Mouse (Mus musculus) fat pad, adult 2 months (tissue): Measurements from ENCODE around the gene Rbp2.

ENCODE experiments used
- DNase-seq: peaks from one replicate; pipeline ENCODE4 v3.0.0-alpha.2; 2011; ENCODE audit warnings: low read depth, low spot score; ENCODE audit errors: extremely low read depth

The Rbp2 gene

GRCm38 (mm10) chr9:98523872-98524271 is 38.0 kb downstream of the Rbp2 start:
- DNase-seq = no peak

GRCm38 (mm10) chr9:98524786-98525542 is 39.0 kb downstream of the Rbp2 start:
- DNase-seq = no peak

GRCm38 (mm10) chr9:98525543-98525924 is 39.6 kb downstream of the Rbp2 start:
- DNase-seq = no peak

DNA sequence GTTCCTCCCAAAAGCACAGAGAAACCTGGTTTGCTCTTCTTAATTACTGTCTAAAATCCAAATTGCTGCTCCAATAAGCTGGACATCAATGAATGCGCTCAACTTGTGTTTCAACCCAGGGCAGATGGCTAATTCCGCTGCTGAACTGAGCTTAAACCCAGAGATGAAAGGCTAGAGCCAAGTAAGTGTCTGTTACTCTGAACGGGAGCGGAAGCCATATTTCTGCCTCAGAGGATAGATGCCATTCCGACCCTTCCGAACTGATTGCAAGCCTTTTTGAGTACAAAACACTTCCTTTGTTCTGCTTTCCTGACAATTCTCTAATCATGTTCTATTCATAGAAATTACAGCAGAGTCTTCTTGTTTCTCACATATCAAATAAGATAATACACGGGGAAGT is 41.3 kb downstream of the Rbp2 start:
- DNase-seq = no peak

DNA sequence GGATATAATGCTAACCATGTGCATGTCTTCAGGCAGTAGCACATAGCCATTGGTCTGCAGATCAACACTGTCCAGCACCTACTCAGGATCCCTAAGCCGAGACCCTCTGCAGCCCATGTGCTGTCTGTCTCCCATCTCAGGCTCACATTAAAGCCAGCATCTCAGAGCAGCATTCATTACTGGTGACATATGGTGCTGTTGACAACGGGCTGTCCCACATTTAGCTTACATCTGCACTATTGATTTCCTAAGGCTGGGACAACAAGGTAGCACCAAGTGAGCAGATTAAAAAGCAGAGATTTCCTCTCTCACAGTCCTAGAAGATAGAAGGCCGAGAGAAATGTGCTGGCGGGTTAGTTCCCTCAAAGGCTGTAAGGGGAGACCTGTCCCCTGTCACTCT is 43.9 kb downstream of the Rbp2 start:
- no peak for DNase-seq

GRCm38 (mm10) chr9:98530999-98531398 is 45.1 kb downstream of the Rbp2 start:
- no peak for DNase-seq

DNA sequence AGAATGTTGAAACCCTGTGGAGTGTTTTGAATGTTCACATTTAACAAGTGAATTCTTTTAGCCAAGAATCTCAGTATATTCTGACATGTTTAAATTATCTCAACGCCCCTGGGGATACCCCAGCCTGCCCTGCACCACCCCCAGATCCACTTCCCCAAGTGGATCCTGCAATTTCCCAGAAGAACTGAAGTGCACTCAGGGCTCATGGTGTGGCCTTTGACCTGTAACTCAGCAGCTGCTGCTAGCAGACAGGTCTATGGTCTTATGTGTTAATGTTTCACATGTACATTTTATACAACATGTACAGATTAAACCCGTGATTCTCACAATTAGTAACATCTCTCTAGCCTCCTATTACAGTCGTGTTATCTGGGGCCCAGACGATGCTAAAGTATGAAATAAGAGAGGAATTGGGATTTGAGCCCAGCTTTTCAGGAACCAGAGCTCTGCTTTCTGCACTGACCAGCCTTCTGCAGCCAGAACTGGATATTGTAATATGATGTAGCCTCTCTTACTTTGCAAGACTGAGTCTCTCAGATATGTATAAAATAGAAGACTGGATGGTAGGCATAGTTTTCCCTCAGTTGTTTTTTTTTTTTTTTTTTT is 48.9 kb downstream of the Rbp2 start:
- DNase-seq = no peak

DNA sequence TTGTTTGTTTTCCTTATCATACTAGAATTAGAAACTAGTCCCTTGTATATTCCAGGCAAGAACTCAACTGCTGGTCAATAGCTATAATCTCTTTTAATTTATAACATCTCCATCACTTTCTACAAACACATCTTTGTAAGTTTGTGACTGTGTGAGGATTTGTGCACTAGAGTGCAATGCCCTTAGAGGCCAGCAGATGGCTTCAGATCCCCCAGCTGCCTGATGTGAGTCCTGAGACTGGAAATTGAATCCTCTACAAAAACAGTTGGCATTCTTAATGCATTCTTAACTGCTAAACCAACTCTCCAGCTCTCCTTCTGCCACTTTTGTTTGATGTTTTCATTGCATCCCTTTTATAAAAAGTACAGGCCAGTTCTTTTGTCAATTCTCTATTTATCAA is 49.8 kb downstream of the Rbp2 start:
- DNase-seq = no peak

- DNase-seq = no peak
Measured at GRCm38 (mm10) chr9:98538017-98538712, 52.2 kb downstream of the Rbp2 start.

DNA sequence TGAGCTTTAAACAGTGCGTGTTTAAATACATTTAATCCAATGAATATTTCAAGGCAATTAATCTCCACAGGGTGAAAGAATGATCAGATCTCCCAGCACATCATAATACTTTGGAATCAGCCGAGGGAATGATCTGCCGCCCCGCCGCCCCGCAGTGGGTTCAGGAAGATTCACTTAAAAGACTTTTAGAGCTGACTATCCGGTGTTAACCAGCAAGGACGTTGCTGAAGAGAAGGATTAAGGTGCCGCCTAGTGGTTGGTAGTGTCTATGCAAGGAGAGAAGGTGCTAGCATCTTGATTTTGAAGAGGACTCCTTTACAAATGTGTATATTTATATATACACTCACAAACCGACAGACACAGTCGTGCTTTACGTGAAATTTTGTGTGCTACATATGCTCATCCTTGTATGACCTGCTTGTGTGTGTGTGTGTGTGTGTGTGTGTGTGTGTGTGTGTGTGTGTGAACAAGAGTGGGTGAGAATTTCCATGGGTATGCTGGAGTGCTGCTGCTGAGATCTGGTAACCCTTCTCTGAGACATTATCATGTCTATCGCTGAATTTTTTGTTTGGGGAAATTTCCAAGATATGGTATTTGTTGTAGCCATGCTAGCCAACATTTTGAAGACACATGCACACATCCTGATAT is 52.9 kb downstream of the Rbp2 start:
- no peak for DNase-seq

DNA sequence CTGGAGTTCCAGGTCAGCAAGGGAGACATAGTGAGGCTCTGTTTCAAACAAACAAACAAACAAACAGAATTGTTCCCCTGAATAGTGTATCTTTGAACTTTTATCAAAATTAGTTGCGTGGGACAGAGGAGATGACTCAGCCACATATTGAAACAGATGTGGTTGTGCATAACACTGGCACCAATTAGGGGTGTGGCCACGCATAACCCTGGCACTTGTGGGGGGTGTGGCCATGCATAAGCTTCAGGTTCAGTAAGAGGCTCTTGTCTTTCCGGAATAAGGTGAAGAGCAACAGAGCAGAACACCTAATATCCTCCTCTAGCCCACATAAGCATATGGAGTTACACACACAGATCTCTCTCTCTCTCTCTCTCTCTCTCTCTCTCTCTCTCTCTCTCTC is 58.1 kb downstream of the Rbp2 start:
- no peak for DNase-seq
